Mouse (Mus musculus) hindbrain, embryonic 14.5 days (tissue): ENCODE results near the gene Ydjc. TPM values are rescaled to one million over a fixed set of nuclear protein-coding genes. Genes with fewer than 3 reads are reported as not detected.

ENCODE experiments used
- ATAC-seq: fragments of 200-750 bp; cut with Nextera tagmentation; 2 replicates; pipeline ENCODE4 v1.8.0; 2017; ENCODE audit warnings: moderate number of reproducible peaks, mild to moderate bottlenecking, moderate TSS enrichment, moderate library complexity; ENCODE audit not compliant: low FRiP score
- DNase-seq: peaks from one replicate; pipeline ENCODE4 v3.0.0-alpha.2; 2015; ENCODE audit warnings: low spot score
- H3K27ac ChIP-seq: fragments of 300-500 bp; sonication (generic); 2 replicates; pipeline ENCODE4 v1.5.1; 2014; ENCODE audit warnings: mild to moderate bottlenecking, moderate library complexity
- H3K27me3 ChIP-seq: fragments of 300-500 bp; sonication (generic); 2 replicates; pipeline ENCODE4 v1.6.1; 2014; ENCODE audit warnings: mild to moderate bottlenecking, low read length, mixed read lengths; ENCODE audit not compliant: control insufficient read depth, insufficient read depth
- H3K36me3 ChIP-seq: fragments of 300-500 bp; sonication (generic); replicated peaks from 2 replicates; pipeline ENCODE4 v1.6.1; 2014; ENCODE audit not compliant: control insufficient read depth, insufficient read depth
- H3K4me1 ChIP-seq: fragments of 300-500 bp; sonication (generic); replicated peaks from 2 replicates; pipeline ENCODE4 v1.6.1; 2014; ENCODE audit warnings: antibody characterized with exemption, low read length, mixed read lengths; ENCODE audit not compliant: control insufficient read depth, insufficient read depth
- H3K4me2 ChIP-seq: fragments of 300-500 bp; sonication (generic); replicated peaks from 2 replicates; pipeline ENCODE4 v1.6.1; 2014; ENCODE audit warnings: mild to moderate bottlenecking, moderate library complexity
- H3K4me3 ChIP-seq: fragments of 300-500 bp; sonication (generic); replicated peaks from 2 replicates; pipeline ENCODE4 v1.5.1; 2014; ENCODE audit warnings: mild to moderate bottlenecking, low read length
- H3K9ac ChIP-seq: fragments of 300-500 bp; sonication (generic); 2 replicates; pipeline ENCODE4 v1.6.1; 2014
- H3K9me3 ChIP-seq: fragments of 300-500 bp; sonication (generic); 2 replicates; pipeline ENCODE4 v1.6.1; 2016; ENCODE audit warnings: low read length; ENCODE audit not compliant: control insufficient read depth
- WGBS: fragments of 180-500 bp; shearing (Covaris S2); extraction: QIAGEN DNeasy Blood & Tissue Kit; methylation state at CpG from one replicate; pipeline ENCODE4 v1.1.7; 2014; 5-methylcytosine and 5-hydroxymethylcytosine counted together
- polyA plus RNA-seq: library from polyadenylated mRNA; unstranded; fragments of >200 nt; fragmentation: Nextera tagmentation; extraction: Ambion mirVana; gene quantifications from 2 replicates; pipeline ENCODE4 v1.2.1, GENCODE M21; 2014

The Ydjc gene
- polyA plus RNA-seq, 1 experiment from 2014 or later, result 47.5 TPM

- Histone ChIP-seq H3K4me3 (peak within 1 kb of the TSS; percentile 40), H3K9me3 (no peaks in the 10 kb centered on the region), H3K9ac (peak within 1 kb of the TSS; percentile 50), H3K36me3 (no peaks in the 10 kb centered on the region), H3K27me3 (no peaks in the 10 kb centered on the region), H3K4me1 (peaks cover 15% of the 10 kb centered on the region), H3K27ac (no peak within 1 kb of the TSS), H3K4me2 (peak within 1 kb of the TSS; percentile 75)
- DNase-seq, result peak; percentile 85
- WGBS, result under 1% methylated on average over 25 of the region's 25 CpGs
- ATAC-seq, result peak; percentile 91
Observed at GRCm38 (mm10) chr16:17124871-17125520, 19.4 kb upstream of the Ydjc start, which contains the start of gene 2610318N02Rik. Gene 2610318N02Rik, minus strand, starts transcription at chr16:17125167.

GRCm38 (mm10) chr16:17127292-17127691, 17.1 kb upstream of the Ydjc start:
- no peak overlapping the region for H3K9ac ChIP-seq
- DNase-seq (no peak), ATAC-seq (no peak)
- H3K36me3 ChIP-seq, result no peaks in the 10 kb centered on the region
- no peak overlapping the region for H3K27ac ChIP-seq
- 95% methylated on average over 1 of the region's 1 CpGs for WGBS
- no peaks in the 10 kb centered on the region for H3K9me3 ChIP-seq
- no peaks in the 10 kb centered on the region for H3K27me3 ChIP-seq
- H3K4me2 ChIP-seq, result no peak overlapping the region
- no peak overlapping the region for H3K4me3 ChIP-seq
- peaks cover 25% of the 10 kb centered on the region for H3K4me1 ChIP-seq

GRCm38 (mm10) chr16:17131191-17132088, 13.0 kb upstream of the Ydjc start:
- no peak for DNase-seq
- Histone ChIP-seq H3K27me3 (no peaks in the 10 kb centered on the region), H3K4me3 (peak overlapping the region; percentile 79), H3K9ac (peak overlapping the region; percentile 72), H3K27ac (peak overlapping the region; percentile 80), H3K4me2 (peak overlapping the region; percentile 74), H3K9me3 (no peaks in the 10 kb centered on the region), H3K36me3 (no peaks in the 10 kb centered on the region), H3K4me1 (peaks cover 14% of the 10 kb centered on the region)
- no peak for ATAC-seq
- WGBS, result 4% methylated on average over 42 of the region's 43 CpGs

- Histone ChIP-seq H3K4me3 (peak within 1 kb of the TSS; percentile 79), H3K36me3 (no peaks in the 10 kb centered on the region), H3K9me3 (no peaks in the 10 kb centered on the region), H3K27ac (peak within 1 kb of the TSS; percentile 80), H3K4me2 (peak within 1 kb of the TSS; percentile 74), H3K27me3 (no peaks in the 10 kb centered on the region), H3K9ac (peak within 1 kb of the TSS; percentile 72), H3K4me1 (peaks cover 14% of the 10 kb centered on the region)
- ATAC-seq, result peak; percentile 99
- WGBS, result under 1% methylated on average over 46 of the region's 47 CpGs
- peak; percentile 98 for DNase-seq
Observed at GRCm38 (mm10) chr16:17132089-17132905, 12.1 kb upstream of the Ydjc start, which contains the start of gene Sdf2l1. Gene Sdf2l1, minus strand, starts transcription at chr16:17132383.

- 36% methylated on average over 7 of the region's 7 CpGs for WGBS
- H3K4me2 ChIP-seq, result peak overlapping the region; percentile 74
- H3K4me1 ChIP-seq, result peaks cover 14% of the 10 kb centered on the region
- DNase-seq (no peak), ATAC-seq (no peak)
- peak overlapping the region; percentile 52; the same call in 1 of the 2 replicates for H3K9ac ChIP-seq
- no peaks in the 10 kb centered on the region for H3K36me3 ChIP-seq
- no peaks in the 10 kb centered on the region for H3K9me3 ChIP-seq
- H3K27me3 ChIP-seq, result no peaks in the 10 kb centered on the region
- H3K4me3 ChIP-seq, result peak overlapping the region; percentile 79
- no peak overlapping the region for H3K27ac ChIP-seq
Observed at GRCm38 (mm10) chr16:17132906-17133200, 11.6 kb upstream of the Ydjc start.

- Histone ChIP-seq H3K4me1 (0 out of 2 replicates have a peak, but pooled peaks cover 5% of the 10 kb centered on the region), H3K9ac (no peak overlapping the region), H3K9me3 (no peaks in the 10 kb centered on the region), H3K4me3 (no peak overlapping the region), H3K27ac (no peak overlapping the region), H3K36me3 (no peaks in the 10 kb centered on the region), H3K4me2 (no peak overlapping the region), H3K27me3 (no peaks in the 10 kb centered on the region)
- DNase-seq (no peak), ATAC-seq (no peak)
- 89% methylated on average over 15 of the region's 15 CpGs for WGBS
Observed at GRCm38 (mm10) chr16:17137355-17137754, 7.1 kb upstream of the Ydjc start.

GRCm38 (mm10) chr16:17146772-17147235, 2.4 kb downstream of the Ydjc start, which contains the start of gene Ccdc116:
Gene Ccdc116, minus strand, starts transcription at chr16:17147229.
- ATAC-seq, result peak; percentile 91
- H3K27ac ChIP-seq, result peak within 1 kb of the TSS; percentile 74
- DNase-seq, result peak; percentile 87
- H3K4me1 ChIP-seq, result peaks cover 10% of the 10 kb centered on the region
- H3K9ac ChIP-seq, result peak within 1 kb of the TSS; percentile 77
- H3K4me3 ChIP-seq, result peak within 1 kb of the TSS; percentile 68
- under 1% methylated on average over 34 of the region's 34 CpGs for WGBS
- peak within 1 kb of the TSS; percentile 96 for H3K4me2 ChIP-seq
- no peaks in the 10 kb centered on the region for H3K9me3 ChIP-seq
- H3K27me3 ChIP-seq, result no peaks in the 10 kb centered on the region
- peaks cover 13% of the 10 kb centered on the region for H3K36me3 ChIP-seq

- H3K9me3 ChIP-seq, result no peaks in the 10 kb centered on the region
- peaks cover 19% of the 10 kb centered on the region for H3K36me3 ChIP-seq
- H3K4me3 ChIP-seq, result peak overlapping the region; percentile 68
- WGBS, result 0% methylated on average over 40 of the region's 41 CpGs
- ATAC-seq (peak; percentile 52; the same call in 1 of the 2 replicates), DNase-seq (peak; percentile 49)
- no peaks in the 10 kb centered on the region for H3K27me3 ChIP-seq
- H3K27ac ChIP-seq, result peak overlapping the region; percentile 74
- peaks cover 10% of the 10 kb centered on the region for H3K4me1 ChIP-seq
- peak overlapping the region; percentile 96 for H3K4me2 ChIP-seq
- peak overlapping the region; percentile 77 for H3K9ac ChIP-seq
Observed at GRCm38 (mm10) chr16:17147391-17147929, 3.0 kb downstream of the Ydjc start.
